Mouse (Mus musculus) neutrophil, adult 5-6 weeks (primary cell): ENCODE data around the gene Dgkh. TPM values are rescaled to one million over a fixed set of nuclear protein-coding genes. Genes with fewer than 3 reads are reported as not detected.
"Not testable (repeated sequence)": the region's sequence is repeated elsewhere in the genome, so short reads cannot be mapped to it uniquely, and the experiment has no call there.

ENCODE experiments used
- ATAC-seq: fragments of 151-379, 151-347 bp; 2 replicates; pipeline ENCODE4 v1.8.0; 2017; ENCODE audit warnings: mild to moderate bottlenecking, moderate TSS enrichment; ENCODE audit not compliant: insufficient number of reproducible peaks, poor library complexity, low FRiP score, severe bottlenecking; ENCODE audit errors: extremely low read depth
- total RNA-seq: library from RNA; stranded (forward); fragments of 200-1000 nt; gene quantifications from 2 replicates; pipeline ENCODE4 v1.2.3, GENCODE M21; 2017

Dgkh gene
- total RNA-seq, 1 experiment from 2014 or later, result 12.3 TPM

DNA sequence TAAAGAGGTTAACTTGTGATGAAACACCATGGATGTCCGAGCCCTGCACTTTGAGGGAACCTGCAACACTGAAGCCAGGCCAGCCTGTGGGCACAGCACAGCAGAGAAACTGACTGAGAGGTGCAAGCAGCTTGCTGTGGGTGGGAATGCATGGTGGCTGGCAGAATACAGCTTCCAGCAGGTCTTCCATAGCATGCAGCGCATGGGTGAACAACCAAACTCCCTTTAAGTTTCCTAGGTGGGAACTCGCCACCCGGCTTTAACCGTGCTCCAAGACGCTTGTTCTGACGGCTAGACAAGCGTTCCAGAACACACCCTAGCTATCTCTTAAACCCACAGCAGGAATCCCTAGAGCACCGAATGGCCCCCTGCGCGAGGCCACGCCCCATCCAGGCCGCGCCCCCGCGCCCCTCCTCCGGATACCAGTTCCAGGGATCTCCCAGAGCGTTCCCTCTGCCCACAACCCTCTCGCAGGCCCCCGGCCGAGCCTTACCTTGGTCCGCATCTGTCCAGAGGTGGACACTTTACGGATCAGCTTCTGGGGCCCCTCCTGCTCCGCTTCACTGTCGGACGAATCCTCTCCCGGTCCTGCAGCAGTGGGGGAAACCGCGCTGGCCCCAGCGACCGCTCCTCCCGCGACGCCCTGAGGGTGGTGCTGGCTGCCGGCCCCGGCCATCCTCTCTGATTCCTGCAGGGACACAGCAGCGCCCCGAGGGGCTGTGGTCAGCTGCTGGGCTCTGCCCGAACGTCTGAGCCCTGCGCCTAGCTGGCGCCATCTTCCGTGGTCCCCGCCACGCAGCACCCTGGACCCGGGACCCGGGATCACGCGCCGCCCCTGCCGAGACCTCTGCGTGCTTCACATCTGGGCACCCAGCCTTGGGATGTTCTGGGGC, 7.9 kb downstream of the Dgkh start:
- ATAC-seq, result peak; percentile 46; the same call in 1 of the 2 replicates

DNA sequence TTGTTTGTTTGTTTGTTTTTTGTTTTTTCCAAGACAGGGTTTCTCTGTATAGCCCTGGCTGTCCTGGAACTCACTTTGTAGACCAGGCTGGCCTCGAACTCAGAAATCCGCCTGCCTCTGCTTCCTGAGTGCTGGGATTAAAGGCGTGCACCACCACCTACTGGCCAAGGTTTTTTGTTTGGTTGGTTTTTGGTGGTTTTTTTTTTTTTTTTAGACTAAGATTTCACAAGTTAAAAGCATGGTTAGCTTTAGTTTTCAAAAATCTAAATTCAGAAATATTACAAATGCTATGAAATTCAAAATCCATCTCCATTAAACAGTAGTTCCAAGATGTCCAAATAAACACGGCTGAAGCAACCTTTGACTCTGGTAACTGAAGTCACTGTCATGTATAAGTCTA, 8.9 kb downstream of the Dgkh start:
- ATAC-seq, result not testable (repeated sequence)

DNA sequence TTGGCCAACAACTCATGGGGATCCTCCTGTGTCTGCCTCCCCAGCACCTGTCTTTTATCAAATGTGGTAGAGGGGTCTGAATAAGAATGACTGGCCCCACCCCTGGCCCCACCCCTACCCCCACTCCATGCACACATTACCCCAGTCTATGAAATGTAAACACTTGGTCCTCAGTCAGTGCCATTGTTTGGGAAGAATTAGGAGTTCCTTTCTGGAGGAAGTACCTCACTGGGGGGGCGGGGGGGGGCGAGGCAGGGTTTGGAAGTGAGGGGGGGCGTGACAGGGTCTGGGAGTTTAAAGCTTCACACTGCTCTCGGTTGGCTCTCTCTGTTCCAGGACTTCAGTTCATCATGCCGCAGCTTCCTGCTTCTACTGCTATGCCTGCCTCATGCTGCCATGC, 10.5 kb downstream of the Dgkh start:
- no peak for ATAC-seq

DNA sequence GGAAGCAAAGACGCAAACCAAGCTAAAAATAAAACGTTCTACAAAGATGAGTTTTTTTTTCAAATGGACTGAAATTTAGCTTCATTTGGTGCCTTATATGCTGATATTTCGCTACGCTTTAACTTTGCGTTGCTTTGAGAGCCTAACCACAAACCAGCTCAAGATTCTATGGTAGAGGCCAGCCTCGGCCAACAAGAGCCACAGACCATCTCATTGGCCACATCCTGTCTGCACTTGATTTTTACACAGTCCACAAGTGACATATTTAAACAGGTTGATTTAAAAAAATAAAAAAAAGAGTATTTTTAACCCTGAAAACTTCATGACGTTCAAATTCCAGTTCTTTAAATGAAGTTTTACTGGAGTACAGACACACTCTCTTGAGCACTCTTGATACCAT, 16.5 kb downstream of the Dgkh start:
- ATAC-seq, result no peak

DNA sequence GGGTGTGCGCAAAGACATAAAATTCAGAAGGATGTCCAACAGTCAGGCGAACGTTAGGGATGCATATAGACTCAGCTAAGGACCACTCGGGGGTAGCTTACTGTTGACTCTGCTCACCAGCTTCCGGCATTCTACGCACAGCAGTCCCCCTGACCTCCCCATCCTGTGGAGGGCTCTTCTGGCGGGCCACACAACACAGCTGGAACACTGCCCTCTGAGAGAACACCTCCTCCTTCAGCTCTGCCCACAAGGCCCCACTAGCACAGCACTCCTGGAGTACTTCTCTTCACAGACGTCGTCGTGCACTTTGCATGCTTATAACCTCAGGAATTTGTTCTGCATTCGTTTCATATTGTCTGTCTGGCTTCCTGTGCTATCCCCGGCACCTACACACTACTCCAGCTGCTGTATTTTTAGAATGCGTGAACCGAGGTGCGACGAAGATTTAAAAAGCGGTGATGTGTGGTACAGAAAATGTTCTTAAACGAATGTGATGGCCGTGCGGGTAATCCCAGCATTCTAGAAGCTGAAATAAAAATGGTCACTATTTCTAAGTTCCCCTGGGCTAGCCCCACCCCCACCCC, 19.9 kb downstream of the Dgkh start:
- no peak for ATAC-seq

DNA sequence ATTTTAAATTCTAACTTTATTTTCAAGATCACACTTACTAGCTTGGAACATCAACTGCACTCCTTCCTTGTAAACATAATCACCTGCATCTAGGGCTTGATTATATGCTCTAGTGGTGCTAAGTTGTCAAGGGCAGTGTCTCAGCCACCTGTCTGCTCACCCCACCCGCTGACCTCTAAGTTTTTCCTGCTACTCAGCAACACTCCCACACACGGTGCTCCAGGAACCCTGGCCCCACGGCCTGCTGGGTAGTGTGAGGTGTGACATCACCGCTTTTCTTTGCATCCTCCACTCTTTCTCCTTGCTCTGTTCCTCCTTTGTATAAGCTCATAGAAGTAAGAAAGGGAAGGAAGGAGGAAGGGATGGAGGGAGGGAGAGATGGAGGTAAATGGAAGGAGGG, 21.9 kb downstream of the Dgkh start:
- ATAC-seq, result no peak

DNA sequence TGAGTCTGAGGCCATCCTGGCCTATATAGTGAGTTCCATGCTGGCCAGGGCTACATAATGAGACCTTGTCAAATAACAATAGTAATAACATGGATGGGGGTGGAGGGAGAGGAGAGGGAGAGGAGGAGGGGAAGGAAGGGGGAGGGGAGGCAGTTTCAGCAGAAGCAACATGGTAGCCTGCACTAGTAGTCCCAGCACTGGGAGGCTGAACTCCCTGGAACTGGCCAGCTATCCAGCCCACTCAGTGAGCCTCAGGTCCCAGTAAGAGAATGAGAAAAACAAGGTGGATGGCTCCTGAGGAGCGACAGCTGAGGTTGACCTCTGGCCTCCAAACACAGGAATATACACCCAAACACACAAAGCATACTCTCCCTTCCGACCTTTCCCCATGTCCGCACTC, 27.0 kb downstream of the Dgkh start:
- no peak for ATAC-seq

DNA sequence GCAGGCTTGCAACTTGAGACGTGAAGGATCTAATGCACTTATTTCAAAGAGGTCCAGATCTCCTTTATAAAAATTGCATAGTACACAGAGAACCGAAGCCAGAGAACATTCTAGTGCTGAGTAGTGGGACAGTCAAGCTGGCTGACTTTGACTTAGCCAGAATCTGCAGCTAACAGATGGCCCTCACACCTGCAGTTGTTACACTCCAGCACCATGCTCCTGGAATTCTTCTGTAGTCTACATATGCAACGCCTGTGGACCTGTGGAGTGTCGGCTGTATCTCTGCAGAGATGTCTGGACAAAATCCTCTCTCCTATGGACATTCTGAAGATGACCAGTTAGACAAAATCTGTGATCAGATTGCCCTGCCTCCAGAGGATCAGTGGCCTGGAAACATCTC, 28.6 kb downstream of the Dgkh start:
- ATAC-seq, result no peak

DNA sequence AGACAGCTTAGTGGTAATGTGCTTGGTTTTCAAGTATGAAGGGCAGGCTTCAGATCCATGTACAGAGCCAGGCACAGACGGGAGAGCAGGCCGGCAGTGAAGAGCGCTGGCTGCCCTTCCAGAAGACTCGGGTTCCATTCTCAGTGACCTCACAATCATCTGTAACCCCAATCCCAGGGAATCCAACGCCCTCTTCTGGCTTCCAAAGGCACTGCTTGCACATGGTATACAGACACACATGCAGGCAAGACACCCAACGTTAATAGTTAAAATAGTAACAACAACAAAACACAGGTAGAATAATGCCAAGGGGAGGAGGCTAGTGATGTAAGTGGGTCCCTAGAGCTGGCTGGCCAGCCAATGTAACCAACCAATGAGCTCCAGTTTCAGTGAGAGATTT, 29.2 kb downstream of the Dgkh start:
- ATAC-seq, result no peak

DNA sequence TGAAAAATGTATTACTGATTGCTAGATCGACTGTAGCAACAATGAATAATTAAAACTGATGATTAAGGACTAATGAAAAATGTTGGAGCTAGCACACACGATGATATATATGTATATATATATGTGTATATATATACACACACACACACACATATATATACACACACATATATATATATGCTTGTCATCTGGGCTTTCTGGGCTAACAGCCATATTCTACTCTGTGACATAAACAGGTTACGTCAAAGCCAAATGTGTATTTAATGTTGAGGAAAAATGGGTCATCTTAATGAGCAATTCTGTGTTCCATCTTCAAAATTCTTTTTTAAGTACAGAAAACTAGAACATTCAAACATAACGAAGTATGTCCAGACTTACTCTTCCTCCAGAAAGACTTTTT, 30.5 kb downstream of the Dgkh start:
- no peak for ATAC-seq

DNA sequence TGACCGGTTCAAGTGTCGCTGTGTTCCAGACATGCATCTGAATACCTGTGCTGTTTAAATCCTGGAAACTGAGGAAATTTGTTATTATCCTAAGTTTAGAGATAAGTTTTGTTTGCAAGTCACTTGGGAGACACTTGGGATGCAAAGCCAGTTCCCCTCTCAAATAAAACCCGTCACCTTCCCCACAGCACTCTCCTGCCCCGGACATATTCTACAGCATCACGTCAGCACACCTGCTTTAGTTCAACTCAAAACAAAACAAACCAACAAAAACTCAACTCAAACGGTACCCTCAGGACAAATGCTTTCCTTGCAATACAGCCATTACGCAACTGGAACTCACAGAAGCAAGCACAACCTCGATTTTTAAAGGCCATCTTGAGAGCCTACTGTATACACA, 31.1 kb downstream of the Dgkh start:
- no peak for ATAC-seq

DNA sequence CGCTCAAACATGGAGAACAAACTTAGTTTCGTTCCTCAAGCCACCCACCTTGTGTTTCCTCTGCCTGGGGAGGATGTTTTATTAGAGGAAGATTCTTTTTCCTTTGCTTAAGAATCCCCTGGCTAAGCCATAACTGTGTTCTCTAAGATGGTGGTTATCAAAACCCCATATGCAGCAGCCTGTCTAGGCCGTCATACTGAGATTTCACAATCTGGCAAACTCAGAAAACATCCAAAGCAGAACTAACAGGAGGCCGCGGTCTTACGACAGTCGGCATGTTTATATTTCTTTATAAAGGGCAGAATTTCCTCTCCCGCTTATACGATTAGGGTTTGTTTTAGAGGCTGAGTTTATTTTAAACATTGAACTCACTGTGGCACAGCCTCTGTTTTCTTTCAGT, 31.5 kb downstream of the Dgkh start:
- ATAC-seq, result peak; percentile 69; the same call in 1 of the 2 replicates

DNA sequence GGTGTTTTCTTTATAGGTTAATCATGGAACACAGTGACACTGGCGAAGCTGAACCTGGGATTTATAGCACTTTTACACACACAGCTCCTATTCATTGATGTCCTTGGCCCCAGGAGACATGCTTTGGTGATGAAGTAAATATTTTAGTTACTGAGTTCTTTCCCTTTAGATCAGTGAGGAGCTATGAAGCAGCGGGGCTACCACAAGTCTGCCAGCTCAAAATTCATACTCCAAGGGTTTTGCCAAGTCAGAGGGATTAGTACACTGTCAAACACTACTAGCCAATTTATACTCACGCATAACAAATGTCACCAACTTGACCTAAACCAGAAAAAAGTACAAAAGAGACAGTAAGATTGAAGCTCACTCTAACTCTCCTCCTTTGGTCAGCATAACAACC, 32.9 kb downstream of the Dgkh start:
- ATAC-seq, result no peak

DNA sequence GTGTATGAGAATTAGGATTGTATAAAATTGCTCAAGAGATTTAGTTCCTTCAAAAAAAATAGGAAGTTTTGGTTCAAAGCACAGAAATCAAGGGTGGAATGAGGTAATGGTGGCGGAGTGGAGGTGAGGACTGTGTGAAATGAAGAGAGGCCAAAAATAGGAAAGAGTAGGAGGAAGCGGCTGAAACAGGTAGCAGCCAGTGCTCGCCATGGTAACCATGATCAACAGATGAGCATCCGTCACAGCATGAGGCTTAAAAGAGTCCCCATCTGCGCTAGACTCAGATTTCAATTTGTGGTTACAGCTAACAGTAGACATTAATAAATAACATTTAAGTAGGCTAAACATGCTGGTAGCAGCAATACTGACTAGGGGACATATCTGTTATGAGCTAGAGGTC, 33.4 kb downstream of the Dgkh start:
- ATAC-seq, result peak; percentile 69

DNA sequence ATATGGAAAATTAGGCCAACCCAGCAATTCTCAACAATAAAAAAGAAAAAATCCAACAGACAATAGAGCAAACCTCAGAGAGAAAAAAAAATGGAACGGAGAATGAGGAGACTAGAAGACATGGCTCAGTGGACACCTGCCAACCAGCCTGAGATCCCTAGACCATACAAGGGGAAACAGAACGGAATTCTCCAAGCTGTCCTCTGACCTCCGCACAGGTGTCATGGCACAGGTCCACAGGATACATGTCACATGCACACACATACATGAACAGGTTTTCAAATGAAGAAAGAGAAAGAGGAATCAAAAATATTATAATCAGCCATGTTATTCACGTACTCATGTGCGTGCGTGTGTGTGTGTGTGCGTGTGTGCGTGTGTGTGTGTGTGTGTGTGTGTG, 38.5 kb downstream of the Dgkh start:
- no peak for ATAC-seq

DNA sequence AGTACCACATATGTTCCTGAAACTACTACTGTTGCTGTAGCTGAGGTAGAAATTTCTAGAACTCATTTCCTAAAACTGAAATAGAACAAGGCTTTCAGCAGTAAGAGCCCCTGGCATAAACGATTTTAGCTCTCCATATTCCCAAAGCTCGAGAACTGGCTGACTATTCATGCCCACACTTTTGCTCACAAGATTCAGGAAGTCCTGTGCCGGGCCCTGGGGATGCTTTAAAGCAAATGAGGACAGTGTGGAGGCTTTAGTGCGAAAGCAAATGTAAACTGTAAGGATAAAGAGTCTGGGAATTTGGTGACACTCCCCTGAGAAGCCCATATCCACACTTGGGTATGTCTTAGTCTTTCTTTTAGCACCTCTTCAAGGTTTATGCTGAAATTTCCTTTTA, 40.0 kb downstream of the Dgkh start:
- ATAC-seq, result no peak

DNA sequence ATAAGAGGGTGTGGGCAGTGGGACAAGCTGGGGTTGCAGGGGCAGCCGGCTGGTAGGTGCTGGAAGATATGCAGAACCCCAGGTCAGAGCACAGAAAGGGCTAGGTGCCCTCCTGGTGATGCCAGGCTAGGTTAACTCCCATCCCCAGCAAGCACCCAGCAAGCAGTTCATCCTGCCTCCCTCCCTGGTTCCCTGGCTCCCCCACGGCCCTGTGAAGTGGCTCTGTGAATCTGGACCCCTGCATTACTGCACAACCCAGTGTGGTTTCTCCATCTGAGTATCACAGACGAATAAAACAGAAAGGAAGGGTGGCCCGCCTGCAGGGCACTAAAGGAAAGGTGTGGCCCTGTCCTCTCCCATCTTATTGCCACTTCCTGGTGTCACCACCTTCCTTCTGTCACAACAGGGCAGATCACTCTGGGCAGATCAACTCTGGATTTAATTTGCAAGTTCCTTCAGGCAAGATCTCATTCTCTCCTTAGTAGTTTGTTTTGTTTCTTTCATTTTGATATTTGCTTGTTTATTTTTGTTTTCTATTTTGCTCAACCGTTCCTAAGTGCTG, 40.6 kb downstream of the Dgkh start:
- no peak for ATAC-seq

DNA sequence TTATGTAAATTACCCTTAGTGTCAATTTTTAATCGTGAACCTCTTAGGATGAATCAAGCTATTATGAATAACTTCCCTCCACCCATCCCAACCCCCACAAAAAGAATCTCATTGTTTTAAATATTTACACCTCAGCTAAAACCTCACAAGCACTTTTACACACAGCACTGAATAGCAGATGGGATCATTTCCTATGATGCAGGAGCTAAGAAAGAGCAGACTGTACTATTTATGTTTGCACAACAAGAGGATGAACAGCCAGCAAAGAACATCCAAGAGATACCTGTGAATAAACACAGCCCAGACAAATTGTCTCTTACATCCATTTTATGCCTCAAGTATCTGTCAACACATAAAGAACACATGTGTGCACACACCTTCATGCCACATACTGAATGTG, 41.7 kb downstream of the Dgkh start:
- ATAC-seq, result no peak

DNA sequence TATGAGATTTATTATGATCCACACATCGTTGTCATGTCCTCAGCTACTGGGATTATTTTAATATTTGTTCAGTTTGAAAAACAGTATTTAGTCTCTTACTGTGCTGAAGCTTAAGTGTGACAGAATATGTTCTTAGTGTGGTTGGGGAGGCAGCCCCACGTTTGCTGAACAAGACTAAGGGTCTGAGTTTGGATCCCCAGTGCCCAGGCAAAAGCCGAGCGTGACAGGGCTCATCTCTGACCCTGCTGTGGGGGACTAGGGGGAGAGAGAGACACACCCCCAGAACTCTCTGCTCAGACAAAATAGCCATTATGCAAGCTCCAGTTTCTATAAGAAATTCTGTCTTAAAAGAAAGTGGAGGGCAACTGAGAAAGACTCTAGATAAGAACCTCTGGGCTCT, 42.2 kb downstream of the Dgkh start:
- ATAC-seq, result no peak

DNA sequence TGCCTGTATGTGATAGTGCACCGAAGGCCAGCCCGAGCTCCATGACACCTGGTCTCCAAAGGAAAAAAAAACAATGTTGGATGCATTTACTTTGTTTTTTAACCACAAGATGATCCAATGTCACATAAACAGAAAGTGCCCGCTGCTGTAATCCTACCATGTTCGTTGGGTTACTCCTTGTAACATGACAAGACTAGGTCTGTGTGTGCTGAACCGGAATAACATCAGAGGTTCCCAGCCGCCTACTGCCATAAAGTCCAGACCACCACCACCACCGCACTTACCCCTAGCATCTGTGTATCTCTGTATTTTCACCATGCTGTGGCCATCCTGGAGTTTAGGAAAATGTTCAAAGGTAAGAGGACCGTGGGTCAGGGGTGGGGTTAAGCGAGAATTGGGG, 42.6 kb downstream of the Dgkh start:
- no peak for ATAC-seq
